In genomic region chr10:83361643-83362382, GRCm38 (mm10) we compare ENCODE assay signal across 8 mouse cellular contexts. TPM values are rescaled to one million over a fixed set of nuclear protein-coding genes. Genes with fewer than 3 reads are reported as not detected.
DNase-seq lines count a peak whose midpoint lies in the region; ATAC-seq and TF ChIP-seq lines count a peak whose summit lies in the region.

No protein-coding gene starts in this region.

- H3K4me1 ChIP-seq in heart, adult 2 months (ENCODE audit: control insufficient read depth, insufficient read depth, low read length), result no peaks in the 10 kb centered on the region; the same call in 1 of the 2 replicates
- H3K4me1 ChIP-seq in heart, embryonic 12.5 days (replicated peaks), result peaks cover 27% of the 10 kb centered on the region
- peaks cover 26% of the 10 kb centered on the region for H3K4me1 ChIP-seq in liver, embryonic 11.5 days (replicated peaks; ENCODE audit: control insufficient read depth, insufficient read depth, low read length)
- peaks cover 11% of the 10 kb centered on the region for H3K4me1 ChIP-seq in neural tube, embryonic 14.5 days (ENCODE audit: control insufficient read depth, insufficient read depth, low read length)

- TF ChIP-seq CTCF in heart, adult 2 months (IDR thresholded peaks at IDR 0.05), result peak; percentile 78

- 53% methylated on average over 5 of the region's 5 CpGs for WGBS in heart, adult 2 months
- 57% methylated on average over 5 of the region's 5 CpGs for WGBS in heart, embryonic 12.5 days
- WGBS in liver, embryonic 11.5 days, result 59% methylated on average over 5 of the region's 5 CpGs
- WGBS in neural tube, embryonic 14.5 days, result 52% methylated on average over 5 of the region's 5 CpGs

- TF ChIP-seq POLR2A in heart, adult 2 months (IDR thresholded peaks at IDR 0.05; ENCODE audit: insufficient read depth, low read depth, low read length), result no peak

- no peaks in the 10 kb centered on the region for H3K79me2 ChIP-seq in heart, adult 2 months (replicated peaks; ENCODE audit: control insufficient read depth, insufficient read depth, low read length)

- no peak for TF ChIP-seq EP300 in heart, adult 2 months (IDR thresholded peaks at IDR 0.05; ENCODE audit: insufficient read depth, low read depth, low read length)

- peak overlapping the region; percentile 81 for H3K4me2 ChIP-seq in heart, embryonic 12.5 days
- peak overlapping the region; percentile 72 for H3K4me2 ChIP-seq in liver, embryonic 11.5 days
- H3K4me2 ChIP-seq in neural tube, embryonic 14.5 days (ENCODE audit: low read depth, low read length), result peak overlapping the region; percentile 76; the same call in 1 of the 2 replicates

- DNase-seq in heart, adult 2 months, result no peak
- no peak for DNase-seq in heart, postnatal 4 days
- DNase-seq in CD4-positive helper T cell, adult 2 months (ENCODE audit: low read depth, low spot score), result peak; percentile 53
- DNase-seq in cerebellum, adult 9-10 months, result peak; percentile 59
- DNase-seq in liver, embryonic 11.5 days (ENCODE audit: low spot score), result no peak
- DNase-seq in urinary bladder, postnatal 25 days (ENCODE audit: low spot score), result no peak

- no peak for ATAC-seq in heart, embryonic 12.5 days (ENCODE audit: insufficient number of reproducible peaks, low FRiP score)
- ATAC-seq in liver, embryonic 11.5 days (replicated peaks; ENCODE audit: low FRiP score), result peak; percentile 52
- no peak for ATAC-seq in neural tube, embryonic 14.5 days (ENCODE audit: low read depth)

- no peak overlapping the region for H3K27ac ChIP-seq in heart, adult 2 months
- no peak overlapping the region for H3K27ac ChIP-seq in heart, embryonic 12.5 days (ENCODE audit: poor library complexity, severe bottlenecking)
- H3K27ac ChIP-seq in liver, embryonic 11.5 days (ENCODE audit: low read depth, low read length), result no peak overlapping the region
- no peak overlapping the region for H3K27ac ChIP-seq in neural tube, embryonic 14.5 days (ENCODE audit: low read depth, low read length)

- H3K4me3 ChIP-seq in heart, adult 2 months, result no peak overlapping the region
- H3K4me3 ChIP-seq in heart, embryonic 12.5 days, result no peak overlapping the region
- peak overlapping the region; percentile 79 for H3K4me3 ChIP-seq in liver, embryonic 11.5 days (ENCODE audit: low read depth, low read length)
- H3K4me3 ChIP-seq in neural tube, embryonic 14.5 days (ENCODE audit: low read depth, low read length), result no peak overlapping the region

- H3K9ac ChIP-seq in heart, adult 2 months (ENCODE audit: low read depth, low read length), result no peak overlapping the region
- H3K9ac ChIP-seq in heart, embryonic 12.5 days, result no peak overlapping the region
- H3K9ac ChIP-seq in liver, embryonic 11.5 days (ENCODE audit: low read depth, low read length), result no peak overlapping the region; the same call in 1 of the 2 replicates
- no peak overlapping the region for H3K9ac ChIP-seq in neural tube, embryonic 14.5 days (replicated peaks; ENCODE audit: low read depth, low read length)

- H3K9me3 ChIP-seq in heart, embryonic 12.5 days (replicated peaks), result no peaks in the 10 kb centered on the region
- no peaks in the 10 kb centered on the region for H3K9me3 ChIP-seq in liver, embryonic 11.5 days (ENCODE audit: control insufficient read depth, low read length)
- H3K9me3 ChIP-seq in neural tube, embryonic 14.5 days (ENCODE audit: control insufficient read depth, low read length), result no peaks in the 10 kb centered on the region

- H3K36me3 ChIP-seq in heart, adult 2 months (ENCODE audit: control insufficient read depth, insufficient read depth, low read length), result peaks cover 3% of the 10 kb centered on the region; the same call in 1 of the 2 replicates
- H3K36me3 ChIP-seq in heart, embryonic 12.5 days, result peaks cover 42% of the 10 kb centered on the region
- peaks cover 31% of the 10 kb centered on the region for H3K36me3 ChIP-seq in liver, embryonic 11.5 days (ENCODE audit: control insufficient read depth, insufficient read depth, low read length)
- peaks cover 22% of the 10 kb centered on the region for H3K36me3 ChIP-seq in neural tube, embryonic 14.5 days (ENCODE audit: control insufficient read depth, insufficient read depth, low read length)

- H3K27me3 ChIP-seq in heart, adult 2 months (ENCODE audit: control insufficient read depth, insufficient read depth, low read length), result no peaks in the 10 kb centered on the region
- no peaks in the 10 kb centered on the region for H3K27me3 ChIP-seq in heart, embryonic 12.5 days (replicated peaks)
- no peaks in the 10 kb centered on the region for H3K27me3 ChIP-seq in liver, embryonic 11.5 days (replicated peaks; ENCODE audit: control insufficient read depth, insufficient read depth, low read length)
- H3K27me3 ChIP-seq in neural tube, embryonic 14.5 days (ENCODE audit: control insufficient read depth, insufficient read depth, low read length), result no peaks in the 10 kb centered on the region

- intact Hi-C loops in heart, adult 2 months (cut with DNase I), result loop anchor here (5.0 kb wide), 2 partner anchors 180 to 415 kb away; partner anchors contain the start of gene Washc4

RNA-seq across cellular contexts. Expression of gene D10Wsu102e, which starts 1.8 kb away (rescaled TPM):
- under 1 TPM; 0.45 to 0.57 TPM for total RNA-seq in heart, adult 2 months (2021)
- 0.14 and 0.26 TPM in 2 replicates for polyA plus RNA-seq in heart, adult 2 months (2012; rRNA removed)
- total RNA-seq in heart, postnatal 4 days (2021), result 1 to 10 TPM; 1.1 TPM
- polyA plus RNA-seq in heart, embryonic 12.5 days (2016; fragmentation: Nextera tagmentation; extraction: Ambion mirVana), result 0.59 and 0.62 TPM in 2 replicates
- polyA plus RNA-seq in liver, embryonic 11.5 days (2014; fragmentation: Nextera tagmentation; extraction: Ambion mirVana), result 0.79 and 0.81 TPM in 2 replicates
- 1.2 TPM in 2 replicates for polyA plus RNA-seq in neural tube, embryonic 14.5 days (2014; fragmentation: Nextera tagmentation; extraction: Ambion mirVana)

RNA-seq across cellular contexts. Expression of gene Slc41a2, which starts 24.1 kb away (rescaled TPM):
- 1 to 10 TPM; 1.5 to 2.4 TPM for total RNA-seq in heart, adult 2 months (2021)
- polyA plus RNA-seq in heart, adult 2 months (2012; rRNA removed), result 0.92 and 1.3 TPM in 2 replicates
- total RNA-seq in heart, postnatal 4 days (2021), result 1 to 10 TPM; 1.7 to 2.3 TPM
- polyA plus RNA-seq in heart, embryonic 12.5 days (2016; fragmentation: Nextera tagmentation; extraction: Ambion mirVana), result 0.77 and 1.0 TPM in 2 replicates
- polyA plus RNA-seq in liver, embryonic 11.5 days (2014; fragmentation: Nextera tagmentation; extraction: Ambion mirVana), result 0.06 and 0.08 TPM in 2 replicates
- polyA plus RNA-seq in neural tube, embryonic 14.5 days (2014; fragmentation: Nextera tagmentation; extraction: Ambion mirVana), result 13.2 and 14.1 TPM in 2 replicates

Comparison
In these comparisons a context has a peak if more than half of its experiments do, and no peak if none do; other contexts are left out.
1. DNase-seq: peak in CD4-positive helper T cell, adult 2 months (single experiment) and cerebellum, adult 9-10 months (single experiment); none in heart, adult 2 months (0 of 2), heart, postnatal 4 days (single experiment), liver, embryonic 11.5 days (single experiment) and urinary bladder, postnatal 25 days (single experiment).
2. Peak in every context shown above with its lines, with median percentiles within 50 percentile points of each other: H3K4me2 ChIP-seq.